Mouse (Mus musculus) lung, adult 18-20 months (tissue): ENCODE results near the gene Dlx6.

Experiments used
- DNase-seq, 2 experiments: peaks; one replicate each; pipeline ENCODE4 v3.0.0; 2022; ENCODE audit warnings: mixed read lengths in 2 of 2

The Dlx6 gene

GRCm38 (mm10) chr6:6863160-6863870 lies at the start of gene Dlx6:
Gene Dlx6, plus strand, starts transcription at chr6:6863334.
- no peak for DNase-seq

GRCm38 (mm10) chr6:6816821-6817220 lies 46.3 kb upstream of the Dlx6 start:
- DNase-seq = no peak

GRCm38 (mm10) chr6:6818036-6818788 lies 44.9 kb upstream of the Dlx6 start:
- no peak for DNase-seq

GRCm38 (mm10) chr6:6819134-6819533 lies 44.0 kb upstream of the Dlx6 start:
- no peak for DNase-seq

GRCm38 (mm10) chr6:6825313-6825712 lies 37.8 kb upstream of the Dlx6 start:
- DNase-seq = no peak

- no peak for DNase-seq
Measured at GRCm38 (mm10) chr6:6826861-6827260, 36.3 kb upstream of the Dlx6 start.

GRCm38 (mm10) chr6:6830446-6830845 lies 32.7 kb upstream of the Dlx6 start:
- DNase-seq = no peak

- no peak for DNase-seq
Measured at GRCm38 (mm10) chr6:6833301-6833700, 29.8 kb upstream of the Dlx6 start.

- DNase-seq = no peak
Measured at GRCm38 (mm10) chr6:6848541-6848940, 14.6 kb upstream of the Dlx6 start.

GRCm38 (mm10) chr6:6849744-6850143 lies 13.4 kb upstream of the Dlx6 start:
- no peak for DNase-seq

- no peak for DNase-seq
Measured at GRCm38 (mm10) chr6:6850324-6851060, 12.6 kb upstream of the Dlx6 start.

GRCm38 (mm10) chr6:6851166-6851565 lies 12.0 kb upstream of the Dlx6 start:
- DNase-seq = no peak

- DNase-seq = no peak
Measured at GRCm38 (mm10) chr6:6852944-6853343, 10.2 kb upstream of the Dlx6 start.

GRCm38 (mm10) chr6:6854176-6854575 lies 9.0 kb upstream of the Dlx6 start:
- no peak for DNase-seq

- DNase-seq = no peak
Measured at GRCm38 (mm10) chr6:6854902-6855745, 8.0 kb upstream of the Dlx6 start.

- no peak for DNase-seq
Measured at GRCm38 (mm10) chr6:6855746-6856185, 7.4 kb upstream of the Dlx6 start.

GRCm38 (mm10) chr6:6856316-6856715 lies 6.8 kb upstream of the Dlx6 start:
- DNase-seq = no peak

GRCm38 (mm10) chr6:6856881-6857280 lies 6.3 kb upstream of the Dlx6 start:
- no peak for DNase-seq

- DNase-seq = no peak
Measured at GRCm38 (mm10) chr6:6857766-6858165, 5.4 kb upstream of the Dlx6 start.

GRCm38 (mm10) chr6:6858571-6858970 lies 4.6 kb upstream of the Dlx6 start:
- DNase-seq = no peak

- DNase-seq = no peak
Measured at GRCm38 (mm10) chr6:6859111-6859949, 3.8 kb upstream of the Dlx6 start.

GRCm38 (mm10) chr6:6859950-6860410 lies 3.2 kb upstream of the Dlx6 start:
- no peak for DNase-seq
